In the genomic region with DNA sequence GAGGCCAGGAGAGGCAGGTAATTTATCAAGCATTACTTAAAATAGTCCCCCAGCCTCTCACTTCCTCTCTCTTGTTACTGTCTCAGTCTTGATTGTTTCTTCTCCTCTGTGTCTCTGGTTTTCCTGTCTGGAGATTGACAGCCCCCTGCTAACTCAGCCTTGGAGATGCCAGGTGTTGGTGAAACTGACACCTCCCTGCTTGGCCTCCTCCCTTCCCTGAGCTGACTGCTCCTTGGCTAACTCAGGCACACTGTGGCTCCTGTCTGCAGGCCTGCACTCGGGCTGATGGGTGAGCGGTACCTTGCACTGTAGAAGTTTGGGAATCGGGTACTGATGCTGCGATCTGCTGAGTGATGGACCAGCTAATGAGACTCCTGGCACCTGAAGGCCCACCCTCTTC, we compare ENCODE assay signal across 23 mouse cellular contexts.
DNase-seq lines count a peak whose midpoint lies in the region; ATAC-seq and TF ChIP-seq lines count a peak whose summit lies in the region.
"Had no signal": no experiment of that assay in that cellular context is flagged by ENCODE, and none has a peak within 500 bp of the region (broad histone marks: within the 10 kb centered on the region; RNA-seq: fewer than 3 reads in every experiment).

No protein-coding gene starts in this region.

- no peak overlapping the region for H3K4me3 ChIP-seq in kidney, postnatal 0 days (replicated peaks; ENCODE audit: low read depth, low read length)
- H3K4me3 ChIP-seq: forebrain, embryonic 10.5 days; forebrain, embryonic 13.5 days; hindbrain, embryonic 10.5 days; hindbrain, embryonic 13.5 days; intestine, embryonic 15.5 days had no signal

- H3K4me1 ChIP-seq in kidney, postnatal 0 days (replicated peaks; ENCODE audit: insufficient read depth, low read length): no peaks in the 10 kb centered on the region
- H3K4me1 ChIP-seq: intestine, embryonic 15.5 days had no signal

- no peak for TF ChIP-seq CTCF in kidney, postnatal 0 days (IDR thresholded peaks at IDR 0.05; ENCODE audit: low read depth)

- no peak overlapping the region for H3K4me2 ChIP-seq in kidney, postnatal 0 days (ENCODE audit: low read length)
- H3K4me2 ChIP-seq: forebrain, embryonic 13.5 days; heart, embryonic 11.5 days; hindbrain, embryonic 13.5 days; intestine, embryonic 15.5 days had no signal

- H3K36me3 ChIP-seq in kidney, postnatal 0 days (ENCODE audit: insufficient read depth, low read length): no peaks in the 10 kb centered on the region
- H3K36me3 ChIP-seq: forebrain, embryonic 10.5 days; hindbrain, embryonic 10.5 days; hindbrain, embryonic 13.5 days; intestine, embryonic 15.5 days had no signal

- H3K9ac ChIP-seq in kidney, postnatal 0 days (ENCODE audit: low read depth, low read length): no peak overlapping the region
- H3K9ac ChIP-seq: forebrain, embryonic 13.5 days; hindbrain, embryonic 13.5 days; intestine, embryonic 15.5 days had no signal

- WGBS in kidney, postnatal 0 days: 29% methylated on average over 4 of the region's 4 CpGs

- no peak overlapping the region for H3K27ac ChIP-seq in kidney, postnatal 0 days
- H3K27ac ChIP-seq: forebrain, embryonic 10.5 days; forebrain, embryonic 13.5 days; hindbrain, embryonic 10.5 days; hindbrain, embryonic 13.5 days; intestine, embryonic 15.5 days had no signal

- intact Hi-C loops in heart, postnatal 14 days (cut with DNase I): no loop called here

- no peaks in the 10 kb centered on the region for H3K27me3 ChIP-seq in kidney, postnatal 0 days (ENCODE audit: insufficient read depth, low read length)
- H3K27me3 ChIP-seq: forebrain, embryonic 13.5 days; intestine, embryonic 15.5 days had no signal

- H3K9me3 ChIP-seq in kidney, postnatal 0 days (replicated peaks; ENCODE audit: low read length): no peaks in the 10 kb centered on the region
- H3K9me3 ChIP-seq: forebrain, embryonic 10.5 days; hindbrain, embryonic 10.5 days; hindbrain, embryonic 13.5 days; intestine, embryonic 15.5 days had no signal

- DNase-seq in gastrocnemius, adult 18-20 months (ENCODE audit: low spot score): peak; percentile 27
- no peak for DNase-seq in gastrocnemius, postnatal 10 days
- peak; percentile 78 for DNase-seq in heart, adult 11 months
- DNase-seq in heart, postnatal 14 days: no peak
- DNase-seq in kidney, postnatal 0 days (ENCODE audit: low spot score): peak; percentile 44
- no peak for DNase-seq in kidney, postnatal 36 days
- peak; percentile 37 for DNase-seq in skeletal muscle tissue, adult 2 months (ENCODE audit: low read depth, low spot score)
- DNase-seq: adrenal gland, adult 2 months; adrenal gland, postnatal 14 days; cerebellum, adult 11 months; cerebellum, adult 2 months; cerebellum, adult 9-11 months; cerebellum, postnatal 25 days; heart, postnatal 36 days had no signal

- no peak for ATAC-seq in kidney, postnatal 0 days (replicated peaks; ENCODE audit: low FRiP score, low read depth)
- ATAC-seq: CD4-positive, CD25-positive, alpha-beta regulatory T cell, adult 4 months; forebrain, embryonic 13.5 days; forebrain, embryonic 16.5 days; hindbrain, embryonic 16.5 days; intestine, embryonic 15.5 days had no signal

Comparison
In these comparisons a context has a peak if more than half of its experiments do, and no peak if none do; other contexts are left out.
1. DNase-seq: peak in gastrocnemius, adult 18-20 months (single experiment), heart, adult 11 months (single experiment), kidney, postnatal 0 days (single experiment) and skeletal muscle tissue, adult 2 months (single experiment); none in gastrocnemius, postnatal 10 days (single experiment), heart, postnatal 14 days (0 of 2) and kidney, postnatal 36 days (0 of 2).